Comparison of ENCODE assay signal across 8 mouse cellular contexts in genomic region chr5:123251834-123252233, GRCm38 (mm10). TPM values are rescaled to one million over a fixed set of nuclear protein-coding genes. Genes with fewer than 3 reads are reported as not detected.
DNase-seq lines count a peak whose midpoint lies in the region; ATAC-seq and TF ChIP-seq lines count a peak whose summit lies in the region.

Wdr66 (plus strand) TSS chr5:123252102.

- peak; percentile 89 for DNase-seq in Muller cell, postnatal 12 days (ENCODE audit: inconsistent ontology term)
- DNase-seq in cerebellum, postnatal 10 days: peak; percentile 97 to 98
- peak; percentile 87 to 96 for DNase-seq in frontal cortex, adult 2 months (ENCODE audit: extremely low spot score in 1 of 2, low spot score in 1 of 2)
- peak; percentile 88 to 92 for DNase-seq in layer of hippocampus, adult 8-10 months (ENCODE audit: low spot score in 2 of 2)
- peak; percentile 76 to 85 for DNase-seq in lung, adult 18-20 months
- peak; percentile 92 for DNase-seq in testis, postnatal 14 days (ENCODE audit: low spot score)

- H3K27ac ChIP-seq in olfactory bulb, adult 2 months (ENCODE audit: insufficient read depth, low read depth, low read length): no peak within 1 kb of the TSS

- peak; percentile 71 for TF ChIP-seq CTCF in olfactory bulb, adult 2 months (IDR thresholded peaks at IDR 0.05; ENCODE audit: insufficient read depth, low read depth, low read length)

- peaks cover 8% of the 10 kb centered on the region for H3K4me1 ChIP-seq in olfactory bulb, adult 2 months (ENCODE audit: control insufficient read depth, insufficient read depth, low read length)

- H3K4me3 ChIP-seq in olfactory bulb, adult 2 months (ENCODE audit: insufficient read depth, low read depth, low read length): peak within 1 kb of the TSS; percentile 48

- ATAC-seq in hematopoietic stem cell, adult 5-6 weeks (replicated peaks in 1 of 2; ENCODE audit: insufficient read depth in 1 of 2, low FRiP score in 2 of 2, low TSS enrichment in 1 of 2, low read depth in 1 of 2, poor library complexity in 2 of 2, severe bottlenecking in 2 of 2): peak; percentile 84 to 85

- 2% methylated on average over 18 of the region's 18 CpGs for WGBS in olfactory bulb, adult 2 months

- TF ChIP-seq POLR2A in olfactory bulb, adult 2 months (IDR thresholded peaks at IDR 0.05; ENCODE audit: insufficient read depth, low read depth, low read length): no peak

RNA-seq across cellular contexts. Expression of gene Wdr66, which starts in this region (rescaled TPM):
- 5.4 and 6.1 TPM in 2 replicates for polyA plus RNA-seq in frontal cortex, adult 2 months (2012; rRNA removed)
- total RNA-seq in hematopoietic stem cell, adult 5-6 weeks (2017): 0.19 TPM in 1 of 2 replicates, not detected in the other
- 1 to 10 TPM; 3.5 to 5.9 (median 5.2) TPM for total RNA-seq in layer of hippocampus, adult 8-10 months (2022)
- polyA plus RNA-seq in olfactory bulb, adult 2 months (2012; ENCODE audit: insufficient read depth, insufficient read length, low replicate concordance, missing spikeins): not detected in 2 replicates

Comparison
In these comparisons a context has a peak if more than half of its experiments do, and no peak if none do; other contexts are left out.
1. Peak in ATAC-seq in hematopoietic stem cell, adult 5-6 weeks; RNA of the gene not detected or under 1 TPM.